Mouse (Mus musculus) ES-E14 (cell line): ENCODE results near the gene Abcc6. TPM values are rescaled to one million over a fixed set of nuclear protein-coding genes. Genes with fewer than 3 reads are reported as not detected.

ENCODE experiments used
- DNase-seq: peaks from one replicate; pipeline ENCODE4 v3.0.0-alpha.2; 2013; ENCODE audit warnings: low read depth, low spot score
- H3K27ac ChIP-seq: 2 replicates; pipeline ENCODE4 v1.5.1; 2012; ENCODE audit warnings: low read depth, mild to moderate bottlenecking, low read length, moderate library complexity, mixed read lengths; ENCODE audit not compliant: poor library complexity, insufficient read depth, severe bottlenecking
- H3K36me3 ChIP-seq: 2 replicates; pipeline ENCODE4 v1.6.1; 2012; ENCODE audit warnings: mild to moderate bottlenecking, low read length, moderate library complexity, mixed read lengths; ENCODE audit not compliant: control insufficient read depth, poor library complexity, insufficient read depth, severe bottlenecking
- H3K4me1 ChIP-seq, 2 experiments: fragments of 150-350 bp in 1 of 2; sonication (generic) in 1 of 2; 2 replicates each; pipeline ENCODE4 v1.6.1; 2012; ENCODE audit warnings: low read length in 2 of 2, mild to moderate bottlenecking in 1 of 2, mixed read lengths in 1 of 2; ENCODE audit not compliant: control insufficient read depth in 2 of 2, insufficient read depth in 2 of 2, poor library complexity in 1 of 2
- H3K4me3 ChIP-seq, 2 experiments: fragments of 150-350 bp in 1 of 2; sonication (generic) in 1 of 2; 2 replicates each; pipeline ENCODE4 v1.5.1; 2012; ENCODE audit warnings: low read length in 2 of 2, low read depth in 1 of 2, mild to moderate bottlenecking in 1 of 2, mixed read lengths in 1 of 2; ENCODE audit not compliant: insufficient read depth in 1 of 2, poor library complexity in 1 of 2, severe bottlenecking in 1 of 2
- H3K9ac ChIP-seq: 2 replicates; pipeline ENCODE4 v1.6.1; 2012; ENCODE audit warnings: low read depth, mild to moderate bottlenecking, low read length, mixed read lengths; ENCODE audit not compliant: poor library complexity, insufficient read depth, severe bottlenecking
- H3K9me3 ChIP-seq: fragments of 150-350 bp; sonication (generic); 2 replicates; pipeline ENCODE4 v1.6.1; 2012; ENCODE audit warnings: low read depth, mild to moderate bottlenecking, low read length; ENCODE audit not compliant: control insufficient read depth, insufficient read depth
- CHD2 ChIP-seq: IDR thresholded peaks from 2 replicates; pipeline ENCODE4 v1.6.1; 2014; ENCODE audit warnings: mild to moderate bottlenecking, low read depth, low read length, inconsistent platforms
- HCFC1 ChIP-seq: IDR thresholded peaks from 2 replicates; pipeline ENCODE4 v1.6.1; 2012; ENCODE audit warnings: low read length, inconsistent platforms, borderline replicate concordance; ENCODE audit not compliant: insufficient read depth
- MAFK ChIP-seq: IDR thresholded peaks from 2 replicates; pipeline ENCODE4 v1.6.1; 2014; ENCODE audit warnings: mild to moderate bottlenecking, low read depth, low read length, inconsistent platforms; ENCODE audit not compliant: insufficient read depth
- ZC3H11A ChIP-seq: IDR thresholded peaks from 2 replicates; pipeline ENCODE4 v1.6.1; 2012; ENCODE audit warnings: low read depth, mild to moderate bottlenecking, inconsistent platforms, low read length, borderline replicate concordance
- ZNF384 ChIP-seq: IDR thresholded peaks from 2 replicates; pipeline ENCODE4 v1.6.1; 2012; ENCODE audit warnings: low read depth, low read length, inconsistent platforms
- in situ Hi-C, 2 experiments: fragments of 600-800 bp; cut with MboI; formaldehyde crosslinking; loops; one replicate each; pipeline ENCODE4 v1.15.1; 2025; ENCODE audit warnings: low sequenced_read_pairs in 2 of 2, inconsistent platforms in 1 of 2; ENCODE audit not compliant: unreplicated experiment in 2 of 2
- total RNA-seq: library from RNA; depleted of rRNA; stranded (reverse); fragments of 300-350 nt; gene quantifications from 2 replicates; pipeline ENCODE4 v1.2.3, GENCODE M21; 2012; rRNA removed

Abcc6 gene
- 4.7 and 7.1 TPM in 2 replicates for total RNA-seq

- Histone ChIP-seq H3K9me3 (no peaks in the 10 kb centered on the region), H3K4me1 (peaks cover 0 to 11% of the 10 kb centered on the region in 2 experiments; a peak in 2 of 4 replicates), H3K9ac (no peak within 1 kb of the TSS), H3K27ac (no peak within 1 kb of the TSS), H3K36me3 (no peaks in the 10 kb centered on the region), H3K4me3 (peak within 1 kb of the TSS; percentile 44 to 46; a peak in 3 of 4 replicates)
- no peak for TF ChIP-seq ZNF384
- TF ChIP-seq MAFK: no peak
- TF ChIP-seq ZC3H11A: no peak
- TF ChIP-seq HCFC1: no peak
- TF ChIP-seq CHD2: no peak
- no peak for DNase-seq
- in situ Hi-C loops: no loop called here
Observed at GRCm38 (mm10) chr7:46030145-46030488, at the start of gene Abcc6. Gene Abcc6 (minus strand): TSS chr7:46030302.

- in situ Hi-C loops: no loop called here
- Histone ChIP-seq H3K36me3 (peaks cover 58% of the 10 kb centered on the region), H3K9me3 (no peaks in the 10 kb centered on the region), H3K4me3 (no peak overlapping the region), H3K4me1 (no peaks in the 10 kb centered on the region), H3K9ac (no peak overlapping the region), H3K27ac (no peak overlapping the region)
- DNase-seq: no peak
- no peak for TF ChIP-seq MAFK
Observed at GRCm38 (mm10) chr7:46077675-46078074, 47.6 kb upstream of the Abcc6 start.

GRCm38 (mm10) chr7:46076844-46077243, 46.7 kb upstream of the Abcc6 start:
- Histone ChIP-seq H3K9me3 (no peaks in the 10 kb centered on the region), H3K36me3 (peaks cover 54% of the 10 kb centered on the region), H3K27ac (no peak overlapping the region), H3K4me1 (no peaks in the 10 kb centered on the region), H3K4me3 (no peak overlapping the region), H3K9ac (no peak overlapping the region)
- in situ Hi-C loops: no loop called here
- TF ChIP-seq HCFC1 (no peak), MAFK (no peak), ZNF384 (no peak), ZC3H11A (no peak), CHD2 (no peak)
- DNase-seq: no peak

GRCm38 (mm10) chr7:46068831-46069230, 38.7 kb upstream of the Abcc6 start:
- Histone ChIP-seq H3K4me3 (no peak overlapping the region), H3K27ac (no peak overlapping the region), H3K36me3 (peaks cover 60% of the 10 kb centered on the region), H3K9ac (no peak overlapping the region), H3K4me1 (no peaks in the 10 kb centered on the region), H3K9me3 (no peaks in the 10 kb centered on the region)
- in situ Hi-C loops: no loop called here
- no peak for DNase-seq
- TF ChIP-seq MAFK: no peak
- TF ChIP-seq HCFC1: no peak
- TF ChIP-seq CHD2: no peak
- no peak for TF ChIP-seq ZC3H11A
- no peak for TF ChIP-seq ZNF384

GRCm38 (mm10) chr7:46063296-46063695, 33.2 kb upstream of the Abcc6 start:
- no peaks in the 10 kb centered on the region for H3K9me3 ChIP-seq
- peaks cover 56% of the 10 kb centered on the region for H3K36me3 ChIP-seq
- no peak overlapping the region for H3K27ac ChIP-seq
- no peak overlapping the region for H3K4me3 ChIP-seq
- no peak overlapping the region for H3K9ac ChIP-seq
- in situ Hi-C loops: no loop called here
- no peak for DNase-seq
- no peaks in the 10 kb centered on the region for H3K4me1 ChIP-seq
- no peak for TF ChIP-seq ZC3H11A
- no peak for TF ChIP-seq CHD2
- TF ChIP-seq ZNF384: no peak
- TF ChIP-seq MAFK: no peak
- no peak for TF ChIP-seq HCFC1
